Mouse (Mus musculus) induced T-regulatory cell, adult 2 months (primary cell): ENCODE measurements around the gene Col4a3bp.

ENCODE experiments used
- DNase-seq: peaks from one replicate; pipeline ENCODE4 v3.0.0-alpha.2; 2012; ENCODE audit warnings: low read depth

The Col4a3bp gene

GRCm38 (mm10) chr13:96542081-96542889 lies at the start of gene Col4a3bp, which contains the start of gene Polk:
Gene Col4a3bp (plus strand): TSS chr13:96542618.
Gene Polk (minus strand): TSS chr13:96542579.
- DNase-seq, result peak; percentile 98

GRCm38 (mm10) chr13:96496630-96497029 lies 45.8 kb upstream of the Col4a3bp start:
- DNase-seq, result no peak

GRCm38 (mm10) chr13:96499891-96500290 lies 42.5 kb upstream of the Col4a3bp start:
- no peak for DNase-seq

- no peak for DNase-seq
These were observed 36.8 kb upstream of the Col4a3bp start for GRCm38 (mm10) chr13:96505661-96506060.

GRCm38 (mm10) chr13:96506313-96506712 lies 36.1 kb upstream of the Col4a3bp start:
- peak; percentile 56 for DNase-seq

- no peak for DNase-seq
These were observed 34.9 kb upstream of the Col4a3bp start for GRCm38 (mm10) chr13:96507541-96507940.

GRCm38 (mm10) chr13:96510635-96511034 lies 31.8 kb upstream of the Col4a3bp start:
- peak; percentile 85 for DNase-seq

- peak; percentile 71 for DNase-seq
These were observed 31.2 kb upstream of the Col4a3bp start for GRCm38 (mm10) chr13:96511262-96511661.

- peak; percentile 62 for DNase-seq
These were observed 30.5 kb upstream of the Col4a3bp start for GRCm38 (mm10) chr13:96511893-96512292.

GRCm38 (mm10) chr13:96514154-96514942 lies 28.1 kb upstream of the Col4a3bp start:
- no peak for DNase-seq

- DNase-seq, result no peak
These were observed 26.2 kb upstream of the Col4a3bp start for GRCm38 (mm10) chr13:96516249-96516648.

GRCm38 (mm10) chr13:96517335-96517734 lies 25.1 kb upstream of the Col4a3bp start:
- DNase-seq, result no peak

- no peak for DNase-seq
These were observed 21.1 kb upstream of the Col4a3bp start for GRCm38 (mm10) chr13:96521294-96521693.

- DNase-seq, result no peak
These were observed 15.4 kb upstream of the Col4a3bp start for GRCm38 (mm10) chr13:96527022-96527421.

- DNase-seq, result no peak
These were observed 14.6 kb upstream of the Col4a3bp start for GRCm38 (mm10) chr13:96527856-96528255.

- DNase-seq, result no peak
These were observed 13.6 kb upstream of the Col4a3bp start for GRCm38 (mm10) chr13:96528776-96529175.

- no peak for DNase-seq
These were observed 12.9 kb upstream of the Col4a3bp start for GRCm38 (mm10) chr13:96529542-96529941.

GRCm38 (mm10) chr13:96530064-96530463 lies 12.4 kb upstream of the Col4a3bp start:
- no peak for DNase-seq

- DNase-seq, result no peak
These were observed 10.2 kb upstream of the Col4a3bp start for GRCm38 (mm10) chr13:96532176-96532575.

GRCm38 (mm10) chr13:96533742-96534141 lies 8.7 kb upstream of the Col4a3bp start:
- no peak for DNase-seq

- DNase-seq, result no peak
These were observed 5.4 kb upstream of the Col4a3bp start for GRCm38 (mm10) chr13:96536821-96537572.

GRCm38 (mm10) chr13:96538103-96538502 lies 4.3 kb upstream of the Col4a3bp start:
- no peak for DNase-seq
